Mouse (Mus musculus): ENCODE data around the gene Sun2.

Sun2 gene

DNA sequence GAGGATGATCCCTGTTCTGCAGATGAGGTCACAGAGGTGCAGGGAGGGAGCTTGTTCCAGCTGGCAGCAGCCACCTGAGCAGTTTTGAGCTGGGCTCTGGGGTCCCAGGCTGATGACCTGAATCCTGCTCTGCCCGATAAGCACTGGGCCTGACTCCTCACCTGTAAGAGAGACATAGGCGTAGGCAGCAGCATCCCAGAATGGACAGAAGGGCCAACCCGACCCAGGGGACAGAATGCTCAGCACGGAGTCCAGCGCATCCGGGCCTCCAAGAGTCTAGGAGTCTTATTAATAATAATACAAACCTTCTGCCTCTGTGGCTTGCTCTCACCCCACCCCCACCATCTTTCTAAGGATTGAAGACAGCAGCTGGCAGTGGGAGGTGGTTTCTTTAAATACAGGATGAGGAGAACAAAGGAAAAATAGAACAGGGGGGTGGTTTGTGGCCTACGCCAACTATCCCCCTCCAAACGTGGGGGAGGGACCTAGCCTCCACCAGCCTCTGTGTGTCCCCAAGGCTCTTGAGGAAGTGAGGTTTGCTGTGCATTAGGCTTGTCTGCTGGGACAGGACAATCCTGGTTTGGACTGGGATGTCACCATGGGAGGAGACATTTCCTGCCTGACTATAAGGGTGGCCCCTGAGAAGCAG is 13.8 kb upstream of the Sun2 start:
- DNase-seq (ENCODE audit: low read depth) = no peak

DNA sequence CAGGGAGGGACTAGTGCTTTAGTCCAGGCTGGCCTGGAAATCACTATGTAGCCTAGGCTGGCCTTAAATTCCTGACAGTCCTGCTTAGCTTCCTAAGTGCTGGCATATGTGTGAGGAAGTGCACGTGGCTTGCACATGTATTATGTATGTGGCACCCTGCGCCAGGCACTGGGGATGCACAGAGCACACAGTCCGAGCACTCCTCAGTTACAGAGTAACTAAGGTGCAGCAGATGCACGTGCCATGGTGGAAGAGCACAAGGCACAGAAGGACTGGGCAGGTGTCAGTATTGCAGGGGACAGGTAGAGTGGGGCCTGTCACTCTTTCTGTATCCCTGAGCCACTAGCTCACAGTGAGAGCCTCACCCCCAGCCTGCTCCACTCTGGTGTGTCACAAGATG is 12.8 kb upstream of the Sun2 start:
- no peak for DNase-seq (ENCODE audit: low read depth)

DNA sequence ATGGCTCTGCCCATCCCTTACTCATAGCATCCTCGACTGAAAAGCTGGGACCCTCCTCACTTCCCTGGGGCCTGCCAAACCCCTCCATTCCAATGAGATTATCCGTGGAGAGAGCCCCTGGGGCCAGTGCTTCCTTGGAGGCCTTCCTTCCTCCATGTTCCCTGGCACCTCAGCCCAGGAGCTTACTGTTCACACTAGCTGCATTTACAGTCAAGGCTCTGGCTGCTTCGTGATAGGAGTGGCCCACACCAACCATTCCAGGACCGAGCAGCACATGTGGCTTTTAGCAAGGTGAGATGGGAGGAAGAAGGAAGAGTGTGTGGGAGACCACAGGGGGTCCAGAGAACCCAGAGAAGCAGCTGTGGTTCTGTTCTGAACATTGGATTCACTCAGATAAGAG is 11.5 kb upstream of the Sun2 start:
- no peak for DNase-seq (ENCODE audit: low read depth)

DNA sequence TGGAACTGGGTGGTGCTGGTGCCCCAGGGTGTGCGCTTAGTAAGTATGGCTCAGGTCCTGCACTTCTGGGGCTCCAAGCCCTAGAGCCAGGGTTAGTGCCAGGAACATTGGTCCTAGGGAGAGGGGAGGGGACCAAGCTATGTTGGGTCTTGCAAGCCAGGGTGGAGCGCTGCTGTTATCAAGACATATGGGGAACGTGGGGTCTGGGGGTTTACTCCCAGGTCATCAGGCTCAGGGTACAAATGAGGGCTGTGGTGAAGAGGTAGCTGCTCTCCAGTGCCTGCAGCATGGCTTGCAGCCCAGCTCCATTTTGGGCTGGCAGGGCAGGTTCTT is 11.1 kb upstream of the Sun2 start:
- DNase-seq (ENCODE audit: low read depth) = no peak

DNA sequence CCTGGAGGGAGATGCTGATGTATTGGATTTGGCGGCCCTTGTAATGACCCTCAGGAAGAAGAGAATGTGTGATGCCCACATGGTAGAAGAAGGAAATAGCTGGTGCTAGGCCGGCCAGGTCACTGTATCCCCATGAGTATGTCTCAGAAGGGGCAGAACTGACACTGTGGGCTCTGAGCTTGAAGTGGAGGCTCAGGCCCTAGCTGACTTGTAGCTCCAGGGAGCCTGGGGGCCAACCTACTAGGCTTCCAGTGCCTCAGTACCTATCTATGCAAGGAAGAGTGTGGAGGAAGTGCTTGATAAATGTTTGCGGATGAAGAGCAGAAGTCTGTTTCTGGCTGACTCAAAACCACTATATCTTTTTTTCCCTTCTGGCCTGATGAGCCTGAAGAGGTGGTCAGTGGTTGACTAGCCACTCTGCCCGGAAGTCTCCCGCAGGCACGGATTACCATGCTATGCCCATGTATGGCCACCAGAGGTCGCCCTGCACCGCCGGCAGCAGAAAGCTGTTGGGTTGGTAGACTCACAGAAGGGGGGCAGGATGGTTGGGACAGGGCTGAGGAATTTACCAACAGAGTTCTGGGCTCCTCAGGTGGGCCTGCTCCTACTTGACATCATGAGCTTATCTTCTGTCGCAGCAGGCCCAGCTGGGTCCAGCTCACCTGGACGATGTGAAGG is 10.5 kb upstream of the Sun2 start:
- peak; percentile 82 for DNase-seq (ENCODE audit: low read depth)

DNA sequence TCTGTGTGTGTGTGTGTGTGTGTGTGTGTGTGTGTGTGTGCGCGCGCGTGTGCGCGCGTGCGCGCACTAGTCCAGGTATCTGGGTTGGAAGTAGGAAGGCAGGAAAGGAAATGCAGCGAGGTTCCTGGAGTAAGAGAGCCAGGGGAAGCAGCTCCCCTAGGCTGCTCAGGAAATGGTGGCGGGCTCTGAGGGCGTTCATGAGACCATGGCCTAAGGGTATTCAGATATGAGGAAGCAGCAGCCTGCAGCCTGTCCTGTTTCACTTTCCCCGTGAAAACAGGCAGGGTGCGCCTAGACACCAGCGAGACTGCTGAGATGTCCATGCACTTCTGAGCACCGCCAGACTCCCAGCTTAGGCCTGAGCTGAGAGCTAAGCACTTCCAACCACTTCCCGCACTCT is 9.4 kb upstream of the Sun2 start:
- DNase-seq (ENCODE audit: low read depth) = peak; percentile 18

DNA sequence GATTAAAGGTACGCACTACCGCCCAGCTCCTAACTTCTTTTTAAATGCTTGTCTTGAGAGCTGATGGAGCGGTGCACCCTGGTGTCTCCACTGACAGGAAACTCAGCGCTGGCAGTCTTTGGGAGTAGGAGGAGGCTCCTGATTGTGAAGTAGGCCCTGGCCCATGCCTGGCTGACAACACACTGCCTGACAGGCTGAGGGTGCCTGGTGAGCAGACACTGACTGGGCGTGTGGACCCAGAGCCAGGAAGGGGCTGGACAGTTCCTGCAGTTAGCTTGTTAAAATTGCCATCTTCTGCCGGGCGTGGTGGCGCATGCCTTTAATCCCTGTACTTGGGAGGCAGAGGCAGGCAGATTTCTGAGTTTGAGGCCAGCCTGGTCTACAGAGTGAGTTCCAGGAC is 7.9 kb upstream of the Sun2 start:
- no peak for DNase-seq (ENCODE audit: low read depth)

DNA sequence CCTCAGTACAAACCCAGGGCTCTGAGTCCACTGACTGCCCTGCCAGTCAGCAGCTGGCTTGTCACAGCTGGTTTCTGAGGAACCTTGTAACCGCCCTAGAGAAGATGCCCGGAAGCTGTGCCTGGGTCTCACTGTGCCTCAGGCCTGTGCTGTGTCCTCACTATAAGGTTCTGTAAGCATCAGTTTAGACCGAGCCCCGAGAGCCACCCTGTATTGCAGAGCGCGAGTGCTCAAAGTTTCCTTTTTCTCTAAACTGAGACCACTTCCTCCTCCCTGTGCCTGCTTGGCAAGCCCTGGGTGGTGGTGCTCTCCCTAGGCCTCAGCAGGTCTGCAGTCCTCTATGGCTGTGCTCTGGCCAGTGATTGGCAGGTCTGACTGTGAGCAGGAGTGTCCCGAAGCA is 6.8 kb upstream of the Sun2 start:
- no peak for DNase-seq (ENCODE audit: low read depth)

DNA sequence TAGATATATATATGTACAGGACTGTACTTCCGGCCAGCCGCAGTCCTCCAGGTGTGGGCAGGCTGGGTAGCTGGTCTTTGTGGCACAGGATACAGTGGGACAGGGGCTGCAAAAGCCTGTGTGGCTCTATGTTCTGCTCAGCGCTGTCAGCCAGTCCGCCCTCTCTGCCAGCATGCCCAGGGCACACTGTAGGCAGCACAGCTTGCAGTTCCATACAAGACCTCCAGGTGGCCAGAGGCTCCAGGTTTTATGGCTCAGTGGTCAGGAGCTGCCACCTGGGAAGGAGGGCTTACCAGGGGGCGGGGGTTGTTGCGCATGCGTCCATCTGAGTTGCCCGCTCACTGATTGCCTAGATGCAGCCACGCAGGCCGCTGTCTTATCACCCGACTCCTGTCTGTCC is 5.7 kb upstream of the Sun2 start:
- no peak for DNase-seq (ENCODE audit: low read depth)

DNA sequence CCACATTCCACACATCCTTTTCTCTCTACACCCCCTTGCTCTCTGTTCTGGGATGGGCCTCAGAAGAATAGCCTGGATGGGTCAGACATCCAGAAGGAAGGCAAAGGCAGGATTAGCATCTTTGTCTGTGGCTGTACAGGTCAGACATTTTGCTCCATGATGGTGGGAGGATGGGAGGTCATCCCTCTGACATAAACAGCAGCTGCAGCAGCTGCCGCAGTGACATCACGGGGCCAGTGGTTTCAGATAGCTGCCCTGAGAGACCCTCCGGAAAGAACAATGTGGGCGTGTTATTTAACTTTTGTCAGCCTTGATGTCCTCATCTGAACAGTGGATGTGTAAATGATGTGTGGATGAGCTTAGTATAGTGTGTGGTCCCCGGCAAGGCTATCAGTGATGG is 3.5 kb upstream of the Sun2 start:
- DNase-seq (ENCODE audit: low read depth) = no peak

DNA sequence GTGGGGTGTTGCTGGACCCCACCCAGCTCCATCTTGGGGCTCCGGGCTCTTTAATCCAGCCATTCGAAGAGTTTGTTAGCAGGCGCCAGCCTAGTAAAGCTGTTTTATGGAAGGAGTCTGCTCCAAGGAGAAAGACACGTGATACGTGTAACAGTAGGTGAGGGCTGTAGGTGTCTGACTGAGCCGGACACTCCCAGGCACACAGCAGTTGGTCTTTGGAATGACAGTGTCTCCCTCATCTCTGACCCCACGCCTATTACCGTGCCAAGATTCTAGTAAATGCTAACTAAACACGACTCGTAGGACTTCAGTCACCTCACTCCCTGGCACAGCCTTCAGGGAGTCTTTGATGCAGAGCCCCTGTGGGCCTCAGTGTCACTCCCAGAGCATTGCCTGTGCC is 3.0 kb upstream of the Sun2 start:
- no peak for DNase-seq (ENCODE audit: low read depth)

DNA sequence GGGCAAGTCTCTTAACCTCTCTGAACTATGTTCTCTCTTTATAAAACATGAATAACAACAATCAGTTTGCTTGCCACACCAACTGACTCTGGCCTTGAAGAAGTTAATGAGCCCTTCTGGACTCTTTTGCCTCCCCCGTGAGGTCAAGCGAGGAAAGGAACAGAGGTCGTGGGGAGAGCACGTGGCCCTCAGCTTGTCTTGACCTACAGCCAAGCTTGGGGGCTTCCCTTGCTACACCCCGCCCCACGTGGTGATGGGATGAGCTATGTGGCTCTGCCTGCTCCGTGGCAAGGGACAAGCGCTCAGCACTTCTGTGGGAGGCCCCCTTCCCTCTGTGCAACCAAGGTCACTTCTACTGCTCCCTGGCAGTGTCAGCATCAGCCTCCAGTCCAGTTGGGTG is 2.4 kb upstream of the Sun2 start:
- DNase-seq (ENCODE audit: low read depth) = no peak

DNA sequence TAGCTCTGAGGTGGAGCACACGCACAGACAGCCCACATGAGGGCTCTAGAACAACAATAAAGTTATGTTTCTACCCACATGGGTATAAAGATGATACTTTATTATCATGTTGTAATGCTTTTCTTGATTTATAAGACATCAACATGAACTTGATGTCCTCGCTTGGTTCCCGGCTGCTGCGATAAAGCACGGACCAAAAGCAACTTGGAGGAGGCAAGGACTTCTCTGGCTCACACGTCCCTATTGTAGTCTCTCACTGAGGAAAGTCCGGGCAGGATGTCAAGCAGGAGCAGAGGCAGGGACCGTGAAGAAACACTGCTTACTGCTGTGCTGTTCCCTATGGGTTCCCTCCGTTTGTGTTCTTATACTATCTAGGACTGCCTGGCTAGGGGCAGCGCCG is 1.7 kb upstream of the Sun2 start:
- no peak for DNase-seq (ENCODE audit: low read depth)

DNA sequence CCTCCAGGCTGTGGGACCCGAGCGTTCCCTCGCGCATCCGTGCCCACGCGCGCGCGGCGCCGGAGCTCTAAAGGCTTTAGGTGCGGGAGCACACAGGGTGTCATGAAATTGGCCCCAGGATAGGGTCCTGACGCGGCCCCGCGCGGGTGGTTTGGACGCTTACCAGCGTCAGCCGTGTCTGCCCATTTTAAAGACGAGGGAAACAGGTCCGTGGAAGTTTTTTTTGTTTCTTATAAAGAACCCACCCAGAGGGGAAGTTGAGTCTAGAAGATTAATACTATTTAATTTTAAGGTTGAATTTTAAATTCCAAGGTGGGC is 329 bp upstream of the Sun2 start:
- no peak for DNase-seq (ENCODE audit: low read depth)

DNA sequence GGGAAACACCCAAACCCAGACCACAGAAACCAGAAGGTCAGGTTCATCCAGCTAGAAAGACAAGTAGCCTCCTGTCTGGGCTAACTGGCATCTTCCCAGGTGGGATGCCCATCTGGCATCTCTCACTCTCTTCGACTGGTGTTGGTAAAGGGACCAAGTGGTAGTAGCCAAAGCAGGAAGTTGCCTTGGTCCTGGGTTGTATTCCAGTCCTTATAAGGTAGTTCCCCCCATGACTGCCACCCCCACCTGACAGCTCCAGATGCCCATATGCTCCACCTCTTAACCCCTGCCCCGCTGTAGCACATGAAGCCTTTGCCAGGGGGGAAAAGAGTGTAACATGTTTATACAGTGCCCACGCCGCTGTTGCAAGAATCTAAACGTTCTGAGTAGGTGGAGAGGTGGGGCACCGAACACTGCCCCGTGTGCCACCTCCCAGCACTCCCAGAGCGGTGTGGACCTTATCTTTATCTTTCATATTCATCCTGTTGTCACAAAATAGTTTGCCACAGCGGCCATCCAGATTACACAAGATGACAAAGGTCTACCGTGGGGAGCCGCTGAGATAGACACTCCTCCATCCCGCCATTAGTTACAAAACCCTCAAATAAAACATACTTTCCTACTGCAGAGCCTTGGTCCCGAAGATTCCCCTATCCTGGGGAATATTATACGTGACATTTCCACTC is 1.0 kb downstream of the Sun2 start:
- DNase-seq (ENCODE audit: low read depth) = peak; percentile 92

DNA sequence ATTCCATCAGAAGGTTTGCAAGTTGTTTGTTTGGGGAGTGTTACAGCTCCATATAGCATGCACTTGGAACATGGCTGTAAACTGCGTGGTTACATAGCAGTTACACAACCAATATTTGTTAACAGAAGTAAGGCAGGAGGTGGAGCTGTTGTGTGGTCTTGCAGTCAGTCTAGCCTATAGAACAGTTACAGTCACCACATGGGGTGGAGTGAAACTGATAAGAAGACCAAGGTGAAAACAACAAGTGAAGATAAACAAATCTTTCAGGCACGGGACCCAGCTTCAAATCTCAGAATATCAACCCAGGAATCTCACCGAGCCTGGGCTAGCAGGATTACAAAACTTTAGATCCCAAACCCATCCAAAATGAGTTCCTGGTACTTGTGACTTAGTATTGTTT is 1.6 kb downstream of the Sun2 start:
- peak; percentile 76 for DNase-seq (ENCODE audit: low read depth)

DNA sequence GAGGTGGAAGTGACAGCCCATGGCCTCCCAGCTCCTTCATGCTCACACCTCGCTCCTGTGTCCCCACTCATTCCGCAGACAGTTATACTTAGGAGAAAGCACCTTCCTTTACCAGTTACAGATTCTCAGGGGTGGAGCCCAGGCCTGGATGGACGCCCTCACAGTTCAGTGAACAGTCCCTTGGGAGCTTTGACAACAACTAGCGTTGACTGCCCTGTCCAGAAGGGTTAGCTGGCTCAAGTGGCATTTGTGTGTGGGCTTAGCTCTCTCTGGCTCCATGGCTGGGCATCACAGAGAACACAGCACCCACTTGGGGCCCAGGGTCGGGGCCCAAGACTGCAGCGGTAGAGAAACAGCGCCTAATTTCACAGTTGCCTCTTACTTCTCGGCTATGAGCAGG is 8.0 kb downstream of the Sun2 start:
- no peak for DNase-seq (ENCODE audit: low read depth)

DNA sequence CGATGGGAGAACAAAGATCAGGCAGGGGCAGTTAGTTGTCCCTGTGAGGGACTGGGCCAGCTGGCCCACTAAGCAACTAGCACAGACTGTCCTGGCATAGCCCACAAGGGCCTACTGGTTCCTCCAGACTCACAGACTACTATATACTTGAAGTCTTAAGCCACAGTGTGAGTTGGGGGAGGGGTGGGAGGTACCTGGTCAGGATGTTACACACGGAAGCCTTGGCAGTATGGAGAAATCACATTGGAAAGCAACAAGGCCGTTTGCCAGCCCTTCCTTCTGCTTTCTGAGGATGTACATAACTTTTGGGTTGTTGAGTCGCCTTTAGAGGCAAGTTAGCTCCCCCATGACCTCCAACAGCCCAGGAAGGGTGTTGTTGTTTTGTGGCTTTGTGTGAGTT is 8.7 kb downstream of the Sun2 start:
- peak; percentile 76 for DNase-seq (ENCODE audit: low read depth)

DNA sequence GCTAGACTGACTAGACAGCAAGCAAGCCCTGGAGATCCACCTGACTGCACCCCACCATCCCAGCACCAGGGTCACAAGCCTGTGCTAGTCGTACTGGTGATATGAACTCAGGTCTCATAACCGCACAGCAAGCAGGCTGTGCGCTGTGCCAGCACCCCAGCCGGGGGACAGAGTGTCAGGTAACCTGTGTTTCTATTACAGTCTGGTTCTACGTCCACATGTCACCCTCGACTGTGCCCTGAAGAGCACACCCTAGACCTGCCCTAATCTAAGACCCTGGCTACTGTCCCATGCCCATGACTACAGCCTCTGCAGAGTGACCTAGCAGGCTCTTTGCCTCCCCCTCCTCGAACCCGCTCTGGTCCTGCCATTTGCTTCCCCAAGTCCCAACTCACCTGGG is 9.1 kb downstream of the Sun2 start:
- no peak for DNase-seq (ENCODE audit: low read depth)

DNA sequence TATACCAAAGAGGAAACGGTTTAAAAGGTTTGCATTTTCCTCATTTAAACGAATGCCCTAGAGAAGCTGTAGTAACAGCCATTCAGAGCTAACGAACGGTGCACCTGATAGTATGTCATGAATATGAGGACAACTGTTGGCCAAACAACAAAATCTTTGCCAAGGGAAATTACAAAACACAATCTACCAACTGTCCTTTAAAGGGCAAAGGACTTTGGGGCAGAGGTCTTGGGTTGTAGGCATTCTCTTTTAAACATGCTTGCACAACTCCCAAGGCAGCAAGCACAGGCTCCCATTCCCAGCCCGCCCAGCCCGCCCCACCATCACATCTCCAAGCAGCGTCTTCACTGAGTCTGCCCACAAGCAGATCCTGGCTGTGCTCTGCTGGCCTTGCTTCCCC is 10.8 kb downstream of the Sun2 start:
- peak; percentile 56 for DNase-seq (ENCODE audit: low read depth)

DNA sequence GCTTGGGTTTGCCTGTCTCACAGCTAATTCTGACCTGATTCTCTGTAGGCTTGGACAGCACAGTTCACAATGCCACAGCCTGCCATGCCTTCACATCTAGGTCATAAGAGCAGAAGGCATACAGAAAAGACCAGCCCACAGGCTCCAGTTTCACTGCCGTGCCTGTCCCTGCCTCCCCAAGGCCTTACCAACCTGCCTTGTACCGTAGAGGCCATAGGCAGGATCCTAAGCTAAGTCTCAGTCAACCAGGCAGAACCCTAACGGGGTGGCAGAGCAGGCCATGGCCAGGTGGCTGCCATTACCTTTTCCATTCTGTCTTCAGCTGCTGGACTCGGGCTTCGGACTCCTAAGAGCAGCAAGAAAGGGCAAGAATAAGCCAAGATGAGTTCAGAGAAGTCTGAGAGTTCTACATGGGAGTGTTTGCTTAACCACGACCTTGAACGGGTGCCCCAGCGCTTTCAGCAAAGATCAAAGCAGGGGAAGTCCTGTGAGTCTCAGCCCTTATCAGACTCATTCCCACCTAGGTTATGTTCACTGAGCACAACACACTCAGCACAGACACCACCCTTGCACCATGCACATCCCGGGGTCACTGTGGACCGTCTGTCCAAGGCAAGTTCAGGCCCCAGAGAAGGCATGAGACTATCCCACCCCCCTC is 13.5 kb downstream of the Sun2 start:
- DNase-seq (ENCODE audit: low read depth) = peak; percentile 35

DNA sequence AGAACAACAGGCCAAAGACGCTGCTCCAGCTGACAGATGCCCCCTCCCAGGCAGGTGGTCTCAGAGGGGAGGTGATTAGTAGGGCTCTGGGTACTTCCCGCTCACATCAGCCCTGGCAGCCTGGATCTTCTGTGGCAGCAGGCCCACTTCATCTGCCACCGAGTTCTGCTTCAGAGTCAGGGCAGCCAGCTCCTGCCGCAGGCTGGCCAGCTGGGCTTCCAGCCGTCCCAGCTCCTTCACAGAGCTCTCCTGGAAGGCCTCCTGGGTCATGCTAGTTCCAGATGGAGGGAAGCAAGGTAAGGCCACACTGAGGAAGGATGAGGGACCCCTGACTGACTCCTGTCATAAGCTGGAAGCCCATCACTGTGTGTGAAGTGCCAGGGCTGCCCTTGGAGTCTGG is 14.0 kb downstream of the Sun2 start:
- no peak for DNase-seq (ENCODE audit: low read depth)

DNA sequence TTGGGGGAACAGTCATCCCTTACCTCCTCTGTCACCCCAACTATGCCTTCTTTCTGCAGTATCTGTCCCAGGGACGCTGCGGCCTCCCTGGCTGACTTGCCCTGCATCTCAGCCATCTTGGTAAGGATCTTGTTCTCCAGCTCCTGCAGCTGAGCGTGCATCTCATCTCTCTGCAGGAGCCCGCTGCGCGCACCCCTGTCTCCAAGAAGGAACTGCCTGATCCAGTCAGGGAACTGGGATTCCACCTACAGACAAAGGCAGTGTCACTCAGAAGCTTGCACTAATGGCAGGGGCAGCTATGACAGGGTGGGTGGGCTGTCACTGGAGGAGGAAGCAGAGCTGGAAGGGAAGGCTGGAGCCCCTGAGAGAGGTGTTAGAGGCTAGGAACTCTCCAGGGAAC is 14.5 kb downstream of the Sun2 start:
- DNase-seq (ENCODE audit: low read depth) = no peak
